Mouse (Mus musculus): ENCODE measurements around the gene Snx1. TPM values are rescaled to one million over a fixed set of nuclear protein-coding genes. Genes with fewer than 3 reads are reported as not detected.

Snx1 gene
- polyA plus RNA-seq, 1 experiment from 2014 or later, result 191 TPM

GRCm38 (mm10) chr9:66088411-66088810 is 38.0 kb downstream of the Snx1 start:
- Histone ChIP-seq H3K36me3 (ENCODE audit: inconsistent target) (peaks cover 67% of the 10 kb centered on the region), H3K79me2 (ENCODE audit: inconsistent target) (no peaks in the 10 kb centered on the region)

DNA sequence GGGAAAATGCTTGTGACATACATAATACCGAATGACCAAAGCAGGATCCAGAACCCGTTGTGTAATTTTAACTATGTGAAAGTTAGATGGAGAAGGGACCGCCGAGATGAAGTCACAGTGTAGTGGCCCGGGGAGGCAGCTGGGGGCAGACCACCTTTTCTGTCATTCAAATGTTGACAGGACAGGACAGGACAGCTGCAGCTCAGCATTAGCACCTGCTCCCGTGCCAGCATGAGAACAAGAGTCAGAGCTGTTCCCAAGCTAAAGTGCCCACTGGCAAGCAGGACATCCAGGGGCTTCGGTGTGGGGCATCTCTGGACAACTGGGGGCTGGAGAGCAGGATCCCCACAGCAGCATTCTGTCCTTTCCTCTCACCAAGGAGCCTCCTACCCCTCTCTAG is 39.3 kb downstream of the Snx1 start:
- WGBS (ENCODE audit: missing documents), result 94% methylated on average over 7 of the region's 7 CpGs
- Histone ChIP-seq H3K4me3 (ENCODE audit: inconsistent target) (no peak overlapping the region), H3K79me2 (ENCODE audit: inconsistent target) (no peaks in the 10 kb centered on the region), H3K36me3 (ENCODE audit: inconsistent target) (peaks cover 54% of the 10 kb centered on the region), H3K27ac (no peak overlapping the region)

More at GRCm38 (mm10) chr9:66088411-66088810, 38.0 kb downstream of the Snx1 start:
- 64% methylated on average over 4 of the region's 4 CpGs for WGBS (ENCODE audit: missing documents)
- H3K4me3 ChIP-seq (ENCODE audit: inconsistent target), result no peak overlapping the region
- no peak overlapping the region for H3K27ac ChIP-seq

DNA sequence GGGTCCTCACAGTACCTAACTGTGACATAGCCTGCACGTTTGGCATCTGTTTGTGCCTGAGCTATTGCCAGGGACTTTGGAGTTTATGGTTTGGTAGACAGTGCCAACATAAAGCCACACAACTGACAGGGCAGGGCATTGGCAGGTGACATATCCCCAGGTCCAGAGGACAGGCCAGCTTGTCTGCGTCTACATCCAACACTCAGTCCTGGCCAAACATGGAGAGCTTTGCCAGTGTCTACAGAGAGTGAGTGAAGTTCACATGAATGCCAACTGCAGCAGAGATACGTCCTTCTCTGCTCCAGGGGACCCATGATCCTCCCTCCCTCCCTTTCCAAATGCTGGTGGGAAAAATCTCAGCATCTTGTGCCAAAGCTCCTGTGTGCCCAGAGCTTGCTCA is 42.2 kb downstream of the Snx1 start:
- Histone ChIP-seq H3K36me3 (ENCODE audit: inconsistent target) (peaks cover 26% of the 10 kb centered on the region), H3K4me3 (ENCODE audit: inconsistent target) (no peak overlapping the region), H3K79me2 (ENCODE audit: inconsistent target) (no peaks in the 10 kb centered on the region), H3K27ac (no peak overlapping the region)
- WGBS (ENCODE audit: missing documents), result 97% methylated on average over 3 of the region's 3 CpGs

DNA sequence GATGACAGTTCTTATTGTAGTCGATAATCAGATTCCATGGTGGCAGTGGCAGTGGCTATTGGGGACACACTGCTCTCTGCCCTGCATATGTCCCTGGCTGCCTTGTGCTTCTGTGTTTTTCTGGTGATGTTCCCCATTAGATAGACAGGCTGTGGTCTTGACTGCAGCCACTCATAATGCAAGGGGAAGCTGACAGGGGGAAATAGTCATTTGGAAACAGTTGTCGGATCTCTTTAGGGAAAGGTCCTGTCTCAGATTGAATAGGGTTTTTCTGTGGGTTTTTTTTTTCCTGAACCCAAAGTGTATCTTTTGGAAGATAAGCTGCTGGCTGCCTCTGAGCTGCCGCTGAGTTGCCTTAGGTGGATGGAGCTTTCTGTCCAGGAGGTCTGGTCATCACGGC is 44.4 kb downstream of the Snx1 start:
- Histone ChIP-seq H3K27ac (no peak overlapping the region), H3K79me2 (ENCODE audit: inconsistent target) (no peaks in the 10 kb centered on the region), H3K36me3 (ENCODE audit: inconsistent target) (peaks cover 4% of the 10 kb centered on the region), H3K4me3 (ENCODE audit: inconsistent target) (no peak overlapping the region)
- WGBS (ENCODE audit: missing documents), result 64% methylated on average over 4 of the region's 4 CpGs

DNA sequence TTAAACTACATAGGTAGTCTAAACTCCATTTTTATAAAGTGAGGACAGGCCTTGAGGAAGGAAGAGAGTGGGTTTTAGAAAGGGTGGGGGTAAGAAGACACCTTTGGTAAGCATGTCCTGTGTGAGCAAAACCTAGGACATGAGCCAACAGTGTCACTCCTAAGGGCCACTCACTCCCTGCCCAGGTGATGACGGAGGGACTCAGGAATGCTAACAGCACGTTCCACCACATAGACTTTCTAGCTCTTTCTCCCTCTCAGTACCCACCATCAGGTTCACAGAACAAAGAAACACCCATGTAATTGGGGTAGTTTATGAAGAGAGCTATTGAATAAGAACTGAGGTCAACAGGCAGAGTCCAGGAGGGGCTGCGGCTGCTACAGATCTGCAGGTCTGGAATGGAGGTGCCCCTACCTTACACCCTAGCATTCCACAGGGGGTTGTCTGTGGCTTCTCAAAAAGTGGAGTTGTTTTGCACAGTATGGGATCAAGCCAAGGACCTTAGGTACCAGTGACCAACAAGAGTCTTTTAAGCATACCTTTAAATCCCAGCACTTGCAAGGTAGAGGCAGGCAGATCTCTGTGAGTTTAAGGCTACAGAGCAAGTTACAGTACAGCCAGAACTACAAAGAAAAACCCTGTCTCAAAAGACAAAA is 45.5 kb downstream of the Snx1 start:
- Histone ChIP-seq H3K4me3 (ENCODE audit: inconsistent target) (no peak overlapping the region), H3K27ac (no peak overlapping the region), H3K36me3 (ENCODE audit: inconsistent target) (no peaks in the 10 kb centered on the region), H3K79me2 (ENCODE audit: inconsistent target) (no peaks in the 10 kb centered on the region)
- WGBS (ENCODE audit: missing documents), result 92% methylated on average over 3 of the region's 3 CpGs

DNA sequence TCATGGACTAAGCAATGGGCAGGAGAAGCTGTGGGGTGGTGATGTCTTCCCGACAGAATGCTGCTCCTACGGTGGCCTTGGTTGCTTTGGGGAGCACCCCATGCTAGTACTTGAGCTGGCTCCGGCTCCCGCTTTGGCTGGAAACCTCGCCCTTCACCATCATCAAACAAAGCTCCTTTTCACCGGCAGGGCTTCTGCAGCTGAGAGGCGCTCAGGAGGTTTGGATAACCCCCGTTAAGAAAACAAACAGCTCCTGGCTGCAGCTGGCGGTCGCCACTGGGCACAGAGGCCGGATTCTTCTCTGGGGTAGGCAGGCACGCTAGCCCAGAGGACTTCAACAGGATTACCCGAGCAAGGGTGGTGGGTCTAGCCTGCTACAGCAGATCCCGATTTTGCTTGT is 47.9 kb downstream of the Snx1 start:
- WGBS (ENCODE audit: missing documents), result 48% methylated on average over 13 of the region's 14 CpGs
- Histone ChIP-seq H3K27ac (no peak overlapping the region), H3K4me3 (ENCODE audit: inconsistent target) (no peak overlapping the region)

GRCm38 (mm10) chr9:66078072-66078471 is 48.3 kb downstream of the Snx1 start:
- no peaks in the 10 kb centered on the region for H3K79me2 ChIP-seq (ENCODE audit: inconsistent target)
- no peak overlapping the region for H3K4me3 ChIP-seq (ENCODE audit: inconsistent target)
- no peaks in the 10 kb centered on the region for H3K36me3 ChIP-seq (ENCODE audit: inconsistent target)
- WGBS (ENCODE audit: missing documents), result 87% methylated on average over 3 of the region's 3 CpGs
- H3K27ac ChIP-seq, result no peak overlapping the region

More for the DNA sequence above, 47.9 kb downstream of the Snx1 start:
- H3K36me3 ChIP-seq (ENCODE audit: inconsistent target), result no peaks in the 10 kb centered on the region
- no peaks in the 10 kb centered on the region for H3K79me2 ChIP-seq (ENCODE audit: inconsistent target)

- 71% methylated on average over 7 of the region's 7 CpGs for WGBS (ENCODE audit: missing documents)
These were observed 53.6 kb downstream of the Snx1 start for GRCm38 (mm10) chr9:66072754-66073153.

DNA sequence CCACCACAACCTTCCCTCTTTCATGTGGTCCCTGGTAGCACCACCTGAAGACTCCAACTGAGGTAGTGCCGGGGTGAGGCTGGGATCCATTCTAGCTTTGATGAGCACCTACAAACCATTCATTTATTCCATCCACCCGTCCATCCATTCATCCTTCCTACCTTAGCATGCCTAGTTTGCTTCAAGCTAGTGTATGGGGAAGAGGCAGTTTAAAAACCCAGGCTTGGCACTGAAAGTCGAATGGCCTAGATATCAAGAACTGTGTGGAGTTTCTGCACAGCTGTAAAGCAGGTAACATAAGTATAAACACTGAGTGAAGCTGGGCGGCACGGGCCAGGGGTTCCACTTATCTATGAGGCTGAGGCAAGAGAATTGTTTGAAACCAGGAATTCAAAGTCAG is 56.2 kb downstream of the Snx1 start:
- no peaks in the 10 kb centered on the region for H3K79me2 ChIP-seq (ENCODE audit: inconsistent target)
- no peak overlapping the region for H3K27ac ChIP-seq
- H3K36me3 ChIP-seq (ENCODE audit: inconsistent target), result peaks cover 20% of the 10 kb centered on the region; the same call in 1 of the 2 replicates
- 94% methylated on average over 5 of the region's 5 CpGs for WGBS (ENCODE audit: missing documents)
- no peak overlapping the region for H3K4me3 ChIP-seq (ENCODE audit: inconsistent target)

More at GRCm38 (mm10) chr9:66072754-66073153, 53.6 kb downstream of the Snx1 start:
- no peak overlapping the region for H3K4me3 ChIP-seq (ENCODE audit: inconsistent target)
- no peaks in the 10 kb centered on the region for H3K36me3 ChIP-seq (ENCODE audit: inconsistent target)
- H3K79me2 ChIP-seq (ENCODE audit: inconsistent target), result no peaks in the 10 kb centered on the region
- no peak overlapping the region for H3K27ac ChIP-seq

- H3K27ac ChIP-seq, result no peak within 1 kb of the TSS
- no peaks in the 10 kb centered on the region for H3K79me2 ChIP-seq (ENCODE audit: inconsistent target)
- peak within 1 kb of the TSS; percentile 20; the same call in 1 of the 2 replicates for H3K4me3 ChIP-seq (ENCODE audit: inconsistent target)
- H3K36me3 ChIP-seq (ENCODE audit: inconsistent target), result peaks cover 22% of the 10 kb centered on the region; the same call in 1 of the 2 replicates
- 2% methylated on average over 20 of the region's 22 CpGs for WGBS (ENCODE audit: missing documents)
These were observed 56.8 kb downstream of the Snx1 start, which contains the start of gene Snx22 for GRCm38 (mm10) chr9:66069583-66069982. Gene Snx22, minus strand, starts transcription at chr9:66069719.

DNA sequence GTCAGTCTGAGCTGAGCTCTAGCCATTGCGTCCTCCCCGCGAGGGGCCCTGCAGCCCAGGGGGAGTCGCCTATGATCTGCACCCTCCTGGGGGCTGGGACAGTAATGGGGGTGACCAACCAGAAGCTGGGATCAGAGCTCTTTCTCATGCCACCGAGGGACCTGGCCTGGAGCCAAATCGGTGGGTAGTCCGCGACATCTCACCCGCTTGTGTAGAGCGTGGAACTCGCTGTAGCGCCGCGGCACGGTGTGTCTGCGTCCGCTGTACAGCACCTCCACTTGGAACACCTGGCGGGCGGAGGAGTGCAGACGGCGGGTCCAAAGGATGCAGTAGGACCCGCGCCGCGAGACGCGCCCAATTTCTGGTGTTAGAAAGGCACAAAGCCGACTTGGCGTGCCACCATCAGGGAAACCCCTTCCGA is 57.4 kb downstream of the Snx1 start:
- WGBS (ENCODE audit: missing documents), result 5% methylated on average over 18 of the region's 30 CpGs
- peaks cover 28% of the 10 kb centered on the region; the same call in 1 of the 2 replicates for H3K36me3 ChIP-seq (ENCODE audit: inconsistent target)
- H3K27ac ChIP-seq, result no peak overlapping the region
- H3K79me2 ChIP-seq (ENCODE audit: inconsistent target), result no peaks in the 10 kb centered on the region
- peak overlapping the region; percentile 20; the same call in 1 of the 2 replicates for H3K4me3 ChIP-seq (ENCODE audit: inconsistent target)

GRCm38 (mm10) chr9:66068056-66068455 is 58.3 kb downstream of the Snx1 start:
- no peak overlapping the region for H3K27ac ChIP-seq
- WGBS (ENCODE audit: missing documents), result 76% methylated on average over 4 of the region's 4 CpGs
- no peak overlapping the region for H3K4me3 ChIP-seq (ENCODE audit: inconsistent target)
- no peaks in the 10 kb centered on the region for H3K79me2 ChIP-seq (ENCODE audit: inconsistent target)
- peaks cover 37% of the 10 kb centered on the region; the same call in 1 of the 2 replicates for H3K36me3 ChIP-seq (ENCODE audit: inconsistent target)

GRCm38 (mm10) chr9:66067542-66067941 is 58.8 kb downstream of the Snx1 start:
- Histone ChIP-seq H3K4me3 (ENCODE audit: inconsistent target) (no peak overlapping the region), H3K79me2 (ENCODE audit: inconsistent target) (no peaks in the 10 kb centered on the region), H3K36me3 (ENCODE audit: inconsistent target) (peaks cover 42% of the 10 kb centered on the region; the same call in 1 of the 2 replicates), H3K27ac (no peak overlapping the region)
- 91% methylated on average over 5 of the region's 5 CpGs for WGBS (ENCODE audit: missing documents)

- peaks cover 5% of the 10 kb centered on the region; the same call in 1 of the 2 replicates for H3K79me2 ChIP-seq (ENCODE audit: inconsistent target)
- H3K4me3 ChIP-seq (ENCODE audit: inconsistent target), result no peak overlapping the region
- WGBS (ENCODE audit: missing documents), result 95% methylated on average over 3 of the region's 3 CpGs
- peaks cover 47% of the 10 kb centered on the region; the same call in 1 of the 2 replicates for H3K36me3 ChIP-seq (ENCODE audit: inconsistent target)
- no peak overlapping the region for H3K27ac ChIP-seq
These were observed 59.6 kb downstream of the Snx1 start for GRCm38 (mm10) chr9:66066791-66067190.

- Histone ChIP-seq H3K4me3 (ENCODE audit: inconsistent target) (no peak overlapping the region), H3K79me2 (ENCODE audit: inconsistent target) (peaks cover 22% of the 10 kb centered on the region), H3K36me3 (ENCODE audit: inconsistent target) (peaks cover 47% of the 10 kb centered on the region; the same call in 1 of the 2 replicates), H3K27ac (no peak overlapping the region)
- WGBS (ENCODE audit: missing documents), result 99% methylated on average over 11 of the region's 11 CpGs
These were observed 62.1 kb downstream of the Snx1 start for GRCm38 (mm10) chr9:66064316-66064715.

All from macrophage (primary cell).